In the genomic region with DNA sequence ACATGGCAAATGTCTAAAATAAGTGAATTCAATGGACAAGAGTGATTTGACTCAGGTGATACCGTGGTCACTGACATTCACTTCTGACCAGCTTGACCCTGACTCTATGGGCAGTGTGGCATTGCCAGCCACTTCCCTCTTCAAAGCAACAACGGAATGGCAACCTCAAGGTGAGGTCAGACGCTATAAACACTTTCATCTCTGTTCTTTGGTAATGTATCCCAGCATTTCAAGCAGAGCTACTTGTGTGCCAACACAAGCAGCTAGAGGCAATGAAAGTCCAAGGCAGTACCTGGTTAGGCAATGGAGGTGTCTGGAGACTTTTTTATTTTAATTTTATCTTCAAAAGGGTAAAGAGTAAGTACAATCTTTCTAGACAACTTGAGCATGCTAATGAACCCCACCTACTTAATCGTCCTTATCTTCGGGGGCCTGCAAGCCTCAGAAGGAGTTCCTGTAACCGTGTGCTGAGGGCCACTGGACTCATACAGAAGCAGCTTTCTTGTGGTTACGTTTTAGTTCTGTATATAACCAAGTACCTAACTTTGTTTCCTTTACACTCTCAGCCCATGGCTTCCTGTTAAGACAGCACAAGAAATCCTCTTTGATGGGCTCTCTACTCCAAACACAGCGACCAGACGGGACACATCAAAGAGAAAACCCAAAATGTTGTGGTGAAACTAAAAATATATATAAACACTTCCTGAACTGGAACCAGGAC, we compare ENCODE assay signal across 13 mouse cellular contexts.
DNase-seq lines count a peak whose midpoint lies in the region; ATAC-seq lines count a peak whose summit lies in the region.
"Had no signal": no experiment of that assay in that cellular context is flagged by ENCODE, and none has a peak within 500 bp of the region (broad histone marks: within the 10 kb centered on the region; RNA-seq: fewer than 3 reads in every experiment).

No protein-coding gene starts in this region.

- no peaks in the 10 kb centered on the region for H3K27me3 ChIP-seq in liver, embryonic 15.5 days
- H3K27me3 ChIP-seq: forebrain, embryonic 15.5 days; hindbrain, embryonic 13.5 days; midbrain, embryonic 12.5 days had no signal

- peak overlapping the region; percentile 21 for H3K4me3 ChIP-seq in liver, embryonic 15.5 days (replicated peaks)
- H3K4me3 ChIP-seq: forebrain, embryonic 15.5 days; hindbrain, embryonic 13.5 days; midbrain, embryonic 12.5 days had no signal

- peak; percentile 84 for ATAC-seq in CD4-positive, CD25-positive, alpha-beta regulatory T cell, adult 4 months
- peak; percentile 94 for ATAC-seq in erythroid progenitor cell, adult 5-6 weeks (replicated peaks; ENCODE audit: low FRiP score, poor library complexity, severe bottlenecking)
- peak; percentile 95 for ATAC-seq in liver, embryonic 15.5 days (ENCODE audit: insufficient read depth)
- ATAC-seq: forebrain, embryonic 15.5 days had no signal

- peak overlapping the region; percentile 82 for H3K27ac ChIP-seq in liver, embryonic 15.5 days (replicated peaks)
- H3K27ac ChIP-seq: forebrain, embryonic 15.5 days; hindbrain, embryonic 13.5 days; midbrain, embryonic 12.5 days had no signal

- peaks cover 39% of the 10 kb centered on the region for H3K4me1 ChIP-seq in liver, embryonic 15.5 days (replicated peaks)
- H3K4me1 ChIP-seq: forebrain, embryonic 15.5 days; midbrain, embryonic 12.5 days had no signal

- 17% methylated on average over 9 of the region's 9 CpGs for WGBS in liver, embryonic 15.5 days (ENCODE audit: insufficient replicate concordance)

- peak overlapping the region; percentile 37 for H3K9ac ChIP-seq in liver, embryonic 15.5 days
- H3K9ac ChIP-seq: forebrain, embryonic 15.5 days; hindbrain, embryonic 13.5 days; midbrain, embryonic 12.5 days had no signal

- H3K4me2 ChIP-seq in liver, embryonic 15.5 days, result peak overlapping the region; percentile 62
- H3K4me2 ChIP-seq: forebrain, embryonic 15.5 days; hindbrain, embryonic 13.5 days; midbrain, embryonic 12.5 days had no signal

- peak; percentile 45 for DNase-seq in kidney, adult 11 months
- DNase-seq in kidney, postnatal 4 days, result no peak
- no peak for DNase-seq in retina, postnatal 1 day
- no peak for DNase-seq in cerebellum, adult 8-10 months
- no peak for DNase-seq in right cerebral cortex, adult 2 months (ENCODE audit: low spot score in 2 of 2)
- DNase-seq: adrenal gland, adult 8-10 months; layer of hippocampus, postnatal 36 days had no signal

- H3K36me3 ChIP-seq in liver, embryonic 15.5 days (replicated peaks), result no peaks in the 10 kb centered on the region
- H3K36me3 ChIP-seq: forebrain, embryonic 15.5 days; hindbrain, embryonic 13.5 days; midbrain, embryonic 12.5 days had no signal

- H3K9me3 ChIP-seq in liver, embryonic 15.5 days (replicated peaks), result no peaks in the 10 kb centered on the region
- H3K9me3 ChIP-seq: forebrain, embryonic 15.5 days; hindbrain, embryonic 13.5 days; midbrain, embryonic 12.5 days had no signal
